Mouse (Mus musculus): Measurements from ENCODE around the gene Il10rb. TPM values are rescaled to one million over a fixed set of nuclear protein-coding genes. Genes with fewer than 3 reads are reported as not detected.

Il10rb gene
- total and polyA plus RNA-seq, 3 experiments: 98.2 to 136 (median 122) TPM

GRCm38 (mm10) chr16:91378991-91379390 is 27.0 kb upstream of the Il10rb start:
- no peak for TF ChIP-seq CTCF (IDR thresholded peaks at IDR 0.05)
- no peak for TF ChIP-seq EP300 (IDR thresholded peaks at IDR 0.05; ENCODE audit: insufficient read depth, low read depth, low read length)
- TF ChIP-seq POLR2A (IDR thresholded peaks at IDR 0.05; ENCODE audit: insufficient read depth, low read depth, low read length): no peak
- Histone ChIP-seq H3K27ac (peak overlapping the region; percentile 85), H3K4me3 (peak overlapping the region; percentile 22; the same call in 1 of the 2 replicates), H3K79me2 (replicated peaks; ENCODE audit: control insufficient read depth, insufficient read depth, low read length) (peaks cover 5% of the 10 kb centered on the region), H3K4me1 (ENCODE audit: control insufficient read depth, insufficient read depth, low read length) (peaks cover 16% of the 10 kb centered on the region), H3K9ac (ENCODE audit: low read depth, low read length) (no peak overlapping the region), H3K36me3 (ENCODE audit: control insufficient read depth, insufficient read depth, low read length) (peaks cover 5% of the 10 kb centered on the region), H3K27me3 (ENCODE audit: control insufficient read depth, insufficient read depth, low read length) (no peaks in the 10 kb centered on the region)
- peak in 1 of 2 experiments; percentile 36 for DNase-seq
- 23% methylated on average over 9 of the region's 9 CpGs for WGBS
- intact Hi-C loops (cut with DNase I): no loop called here

GRCm38 (mm10) chr16:91379412-91379811 is 26.6 kb upstream of the Il10rb start:
- Histone ChIP-seq H3K27ac (peak overlapping the region; percentile 85), H3K9ac (ENCODE audit: low read depth, low read length) (no peak overlapping the region), H3K27me3 (ENCODE audit: control insufficient read depth, insufficient read depth, low read length) (no peaks in the 10 kb centered on the region), H3K79me2 (replicated peaks; ENCODE audit: control insufficient read depth, insufficient read depth, low read length) (peaks cover 5% of the 10 kb centered on the region), H3K4me3 (no peak overlapping the region), H3K4me1 (ENCODE audit: control insufficient read depth, insufficient read depth, low read length) (peaks cover 15% of the 10 kb centered on the region), H3K36me3 (ENCODE audit: control insufficient read depth, insufficient read depth, low read length) (peaks cover 7% of the 10 kb centered on the region)
- intact Hi-C loops (cut with DNase I): no loop called here
- TF ChIP-seq CTCF (IDR thresholded peaks at IDR 0.05) (no peak), EP300 (IDR thresholded peaks at IDR 0.05; ENCODE audit: insufficient read depth, low read depth, low read length) (no peak), POLR2A (IDR thresholded peaks at IDR 0.05; ENCODE audit: insufficient read depth, low read depth, low read length) (no peak)
- 21% methylated on average over 3 of the region's 3 CpGs for WGBS
- no peak for DNase-seq

GRCm38 (mm10) chr16:91380151-91380550 is 25.8 kb upstream of the Il10rb start:
- no peaks in the 10 kb centered on the region for H3K27me3 ChIP-seq (ENCODE audit: control insufficient read depth, insufficient read depth, low read length)
- 36% methylated on average over 5 of the region's 5 CpGs for WGBS
- DNase-seq: peak in 1 of 2 experiments; percentile 19
- TF ChIP-seq CTCF (IDR thresholded peaks at IDR 0.05) (no peak), POLR2A (IDR thresholded peaks at IDR 0.05; ENCODE audit: insufficient read depth, low read depth, low read length) (no peak)
- H3K4me3 ChIP-seq: no peak overlapping the region
- peaks cover 15% of the 10 kb centered on the region for H3K4me1 ChIP-seq (ENCODE audit: control insufficient read depth, insufficient read depth, low read length)
- peaks cover 12% of the 10 kb centered on the region for H3K36me3 ChIP-seq (ENCODE audit: control insufficient read depth, insufficient read depth, low read length)
- intact Hi-C loops (cut with DNase I): no loop called here
- H3K9ac ChIP-seq (ENCODE audit: low read depth, low read length): no peak overlapping the region
- peak overlapping the region; percentile 52 for H3K27ac ChIP-seq
- H3K79me2 ChIP-seq (replicated peaks; ENCODE audit: control insufficient read depth, insufficient read depth, low read length): peaks cover 5% of the 10 kb centered on the region

GRCm38 (mm10) chr16:91381606-91382005 is 24.4 kb upstream of the Il10rb start:
- no peak overlapping the region for H3K4me3 ChIP-seq
- DNase-seq: peak in 1 of 2 experiments; percentile 16
- no peak overlapping the region for H3K27ac ChIP-seq
- no peaks in the 10 kb centered on the region for H3K27me3 ChIP-seq (ENCODE audit: control insufficient read depth, insufficient read depth, low read length)
- TF ChIP-seq EP300 (IDR thresholded peaks at IDR 0.05; ENCODE audit: insufficient read depth, low read depth, low read length) (no peak), POLR2A (IDR thresholded peaks at IDR 0.05; ENCODE audit: insufficient read depth, low read depth, low read length) (no peak), CTCF (IDR thresholded peaks at IDR 0.05) (no peak)
- peaks cover 11% of the 10 kb centered on the region for H3K36me3 ChIP-seq (ENCODE audit: control insufficient read depth, insufficient read depth, low read length)
- 71% methylated on average over 4 of the region's 4 CpGs for WGBS
- no peak overlapping the region for H3K9ac ChIP-seq (ENCODE audit: low read depth, low read length)
- peaks cover 5% of the 10 kb centered on the region for H3K79me2 ChIP-seq (replicated peaks; ENCODE audit: control insufficient read depth, insufficient read depth, low read length)
- H3K4me1 ChIP-seq (ENCODE audit: control insufficient read depth, insufficient read depth, low read length): peaks cover 13% of the 10 kb centered on the region
- intact Hi-C loops (cut with DNase I): no loop called here

- TF ChIP-seq POLR2A (IDR thresholded peaks at IDR 0.05; ENCODE audit: insufficient read depth, low read depth, low read length) (no peak), EP300 (IDR thresholded peaks at IDR 0.05; ENCODE audit: insufficient read depth, low read depth, low read length) (no peak), CTCF (IDR thresholded peaks at IDR 0.05) (no peak)
- 85% methylated on average over 9 of the region's 9 CpGs for WGBS
- Histone ChIP-seq H3K9ac (ENCODE audit: low read depth, low read length) (no peak overlapping the region), H3K27me3 (ENCODE audit: control insufficient read depth, insufficient read depth, low read length) (no peaks in the 10 kb centered on the region), H3K27ac (no peak overlapping the region), H3K4me1 (ENCODE audit: control insufficient read depth, insufficient read depth, low read length) (peaks cover 11% of the 10 kb centered on the region), H3K36me3 (ENCODE audit: control insufficient read depth, insufficient read depth, low read length) (peaks cover 11% of the 10 kb centered on the region), H3K79me2 (replicated peaks; ENCODE audit: control insufficient read depth, insufficient read depth, low read length) (peaks cover 5% of the 10 kb centered on the region), H3K4me3 (no peak overlapping the region)
- intact Hi-C loops (cut with DNase I): no loop called here
- peak in 1 of 2 experiments; percentile 19 for DNase-seq
Measured at GRCm38 (mm10) chr16:91382261-91382790, 23.6 kb upstream of the Il10rb start.

GRCm38 (mm10) chr16:91384221-91384620 is 21.7 kb upstream of the Il10rb start:
- H3K4me3 ChIP-seq: no peak overlapping the region
- H3K79me2 ChIP-seq (replicated peaks; ENCODE audit: control insufficient read depth, insufficient read depth, low read length): peaks cover 5% of the 10 kb centered on the region
- no peak overlapping the region for H3K9ac ChIP-seq (ENCODE audit: low read depth, low read length)
- DNase-seq: no peak
- peak overlapping the region; percentile 81; the same call in 1 of the 2 replicates for H3K27ac ChIP-seq
- H3K36me3 ChIP-seq (ENCODE audit: control insufficient read depth, insufficient read depth, low read length): peaks cover 9% of the 10 kb centered on the region
- WGBS: 61% methylated on average over 4 of the region's 4 CpGs
- H3K4me1 ChIP-seq (ENCODE audit: control insufficient read depth, insufficient read depth, low read length): peaks cover 9% of the 10 kb centered on the region
- TF ChIP-seq POLR2A (IDR thresholded peaks at IDR 0.05; ENCODE audit: insufficient read depth, low read depth, low read length) (no peak), CTCF (IDR thresholded peaks at IDR 0.05) (no peak), EP300 (IDR thresholded peaks at IDR 0.05; ENCODE audit: insufficient read depth, low read depth, low read length) (no peak)
- intact Hi-C loops (cut with DNase I): no loop called here
- no peaks in the 10 kb centered on the region for H3K27me3 ChIP-seq (ENCODE audit: control insufficient read depth, insufficient read depth, low read length)
